Mouse (Mus musculus) inflammation-experienced regulatory T-cells (primary cell): Measurements from ENCODE around the gene Wnt7b. TPM values are rescaled to one million over a fixed set of nuclear protein-coding genes. Genes with fewer than 3 reads are reported as not detected.

Source experiments
- polyA plus RNA-seq, 2 experiments: library from polyadenylated mRNA; unstranded; fragments of 100-300 nt; shearing (Covaris generic); gene quantifications; one replicate each; pipeline ENCODE4 v1.2.1; 2017

Gene Wnt7b
- polyA plus RNA-seq, result not detected

DNA sequence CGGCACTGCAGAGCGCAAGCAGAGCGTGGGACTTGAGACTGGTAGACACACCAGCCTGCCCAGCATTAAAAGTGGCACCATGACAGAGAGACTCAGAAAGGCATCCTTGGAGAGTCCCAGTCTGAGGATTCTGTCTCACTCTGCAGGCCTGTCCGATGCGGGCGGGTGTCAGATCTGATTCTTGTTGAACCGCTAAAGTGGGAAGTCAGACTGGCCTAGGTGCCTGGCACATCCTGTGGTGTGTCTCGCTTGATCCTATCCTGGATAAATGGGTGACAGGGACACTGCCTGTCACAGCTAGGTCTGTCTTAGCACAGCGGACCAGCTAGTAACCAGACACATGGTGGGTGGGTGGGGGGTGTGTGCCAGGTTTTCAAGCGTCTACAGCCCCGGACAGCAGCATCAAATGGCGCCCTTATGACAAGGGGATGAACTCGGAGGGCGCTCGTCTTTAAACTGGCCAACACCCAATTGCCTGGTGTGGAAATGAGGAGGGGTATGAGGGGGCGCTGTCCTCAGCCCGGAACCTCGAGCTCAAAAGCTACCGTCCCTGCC is at the start of gene Wnt7b:
Gene Wnt7b, minus strand, starts transcription at position 118 of the 555 bp plus-strand sequence.

DNA sequence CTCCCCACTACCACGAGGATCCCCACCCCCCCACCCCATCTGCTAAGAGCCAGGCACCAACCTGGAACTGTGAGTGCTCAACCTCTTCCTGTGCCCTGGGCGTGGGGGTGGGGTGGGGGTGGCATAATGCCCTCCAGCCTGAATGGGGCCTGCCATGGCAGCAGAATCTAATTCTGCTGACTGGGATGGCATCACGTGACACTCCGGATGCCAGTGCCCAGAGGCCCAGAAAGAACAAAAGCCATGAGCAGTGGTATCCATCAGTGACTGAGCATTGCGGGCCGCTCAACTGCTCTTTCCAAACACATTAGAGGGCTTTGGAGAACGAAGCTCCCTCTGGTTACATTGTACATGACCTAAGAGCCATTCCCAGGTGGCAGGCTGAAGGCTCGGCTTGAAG is 79.1 kb downstream of the Wnt7b start, which contains the start of gene 7530416G11Rik:
Gene 7530416G11Rik, minus strand, starts transcription at position 101 of the 400 bp plus-strand sequence.

Other genes starting within 250 kb of the Wnt7b start
- gene Atxn10, start 246.2 kb downstream of the Wnt7b start, polyA plus RNA-seq, result 100 to 1,000 TPM; 106 to 116 TPM
- not detected for gene 7530416G11Rik, start 79.2 kb downstream of the Wnt7b start, polyA plus RNA-seq
- under 1 TPM; 0.23 to 0.54 TPM for gene Ppara, start 152.5 kb upstream of the Wnt7b start, polyA plus RNA-seq
- 10 to 100 TPM; 32.3 to 46.1 TPM for gene Cdpf1, start 229.2 kb upstream of the Wnt7b start, polyA plus RNA-seq
- under 1 TPM; 0.11 to 0.61 TPM for gene Pkdrej, start 239.3 kb upstream of the Wnt7b start, polyA plus RNA-seq
- gene Ttc38, start 249.8 kb upstream of the Wnt7b start, polyA plus RNA-seq, result 10 to 100 TPM; 17.6 to 24.7 TPM